ENCODE assay signal across 8 mouse cellular contexts in genomic region chr1:74806360-74807311, GRCm38 (mm10). TPM values are rescaled to one million over a fixed set of nuclear protein-coding genes. Genes with fewer than 3 reads are reported as not detected.
DNase-seq lines count a peak whose midpoint lies in the region; ATAC-seq lines count a peak whose summit lies in the region.

No protein-coding gene starts in this region.

- H3K27ac ChIP-seq in heart, embryonic 12.5 days (ENCODE audit: poor library complexity, severe bottlenecking): no peak overlapping the region
- H3K27ac ChIP-seq in hindbrain, embryonic 11.5 days (ENCODE audit: low read depth, low read length): peak overlapping the region; percentile 51; the same call in 1 of the 2 replicates
- H3K27ac ChIP-seq in limb, embryonic 15.5 days: peak overlapping the region; percentile 38

- peaks cover 96% of the 10 kb centered on the region for H3K27me3 ChIP-seq in heart, embryonic 12.5 days (replicated peaks)
- H3K27me3 ChIP-seq in hindbrain, embryonic 11.5 days (ENCODE audit: control insufficient read depth, insufficient read depth, low read length): peaks cover 72% of the 10 kb centered on the region
- peaks cover 77% of the 10 kb centered on the region for H3K27me3 ChIP-seq in limb, embryonic 15.5 days

- no peaks in the 10 kb centered on the region for H3K9me3 ChIP-seq in heart, embryonic 12.5 days (replicated peaks)
- no peaks in the 10 kb centered on the region for H3K9me3 ChIP-seq in hindbrain, embryonic 11.5 days (ENCODE audit: control insufficient read depth, low read length)
- H3K9me3 ChIP-seq in limb, embryonic 15.5 days: no peaks in the 10 kb centered on the region

- peak overlapping the region; percentile 59 for H3K4me2 ChIP-seq in heart, embryonic 12.5 days
- H3K4me2 ChIP-seq in hindbrain, embryonic 11.5 days (replicated peaks; ENCODE audit: low read depth, low read length): peak overlapping the region; percentile 60
- peak overlapping the region; percentile 46 for H3K4me2 ChIP-seq in limb, embryonic 15.5 days

- H3K4me1 ChIP-seq in heart, embryonic 12.5 days (replicated peaks): peaks cover 32% of the 10 kb centered on the region
- H3K4me1 ChIP-seq in hindbrain, embryonic 11.5 days (replicated peaks; ENCODE audit: control insufficient read depth, insufficient read depth, low read length): peaks cover 33% of the 10 kb centered on the region
- peaks cover 50% of the 10 kb centered on the region for H3K4me1 ChIP-seq in limb, embryonic 15.5 days

- peak; percentile 42 for ATAC-seq in heart, embryonic 12.5 days (ENCODE audit: insufficient number of reproducible peaks, low FRiP score)
- ATAC-seq in CD4-positive, CD25-positive, alpha-beta regulatory T cell, adult 4 months: peak; percentile 53
- ATAC-seq in common myeloid progenitor, adult 5-6 weeks (replicated peaks; ENCODE audit: low read depth, poor library complexity, severe bottlenecking): peak; percentile 50
- peak; percentile 54 for ATAC-seq in hindbrain, embryonic 11.5 days (ENCODE audit: low FRiP score)
- 0 out of 2 replicates have a peak, but pooled peaks have one; percentile 20 for ATAC-seq in limb, embryonic 15.5 days (ENCODE audit: insufficient number of reproducible peaks, low FRiP score, low TSS enrichment, low read depth)

- DNase-seq in heart, postnatal 36 days: no peak
- DNase-seq in hindbrain, embryonic 11.5 days (ENCODE audit: low spot score): peak; percentile 76
- DNase-seq in retina, postnatal 1 day: peak; percentile 75
- DNase-seq in cerebellum, adult 11 months: no peak

- H3K9ac ChIP-seq in heart, embryonic 12.5 days: peak overlapping the region; percentile 41
- peak overlapping the region; percentile 4; the same call in 1 of the 2 replicates for H3K9ac ChIP-seq in hindbrain, embryonic 11.5 days (ENCODE audit: low read depth, low read length)
- no peak overlapping the region for H3K9ac ChIP-seq in limb, embryonic 15.5 days

- WGBS in heart, embryonic 12.5 days: 2% methylated on average over 38 of the region's 38 CpGs
- under 1% methylated on average over 37 of the region's 38 CpGs for WGBS in hindbrain, embryonic 11.5 days
- 2% methylated on average over 37 of the region's 38 CpGs for WGBS in limb, embryonic 15.5 days

- intact Hi-C loops in heart, postnatal 36 days (cut with DNase I): no loop called here

- H3K4me3 ChIP-seq in heart, embryonic 12.5 days: peak overlapping the region; percentile 32
- H3K4me3 ChIP-seq in hindbrain, embryonic 11.5 days (ENCODE audit: low read depth, low read length): peak overlapping the region; percentile 6
- H3K4me3 ChIP-seq in limb, embryonic 15.5 days: peak overlapping the region; percentile 24

- no peaks in the 10 kb centered on the region for H3K36me3 ChIP-seq in heart, embryonic 12.5 days
- no peaks in the 10 kb centered on the region for H3K36me3 ChIP-seq in hindbrain, embryonic 11.5 days (ENCODE audit: control insufficient read depth, insufficient read depth, low read length)
- no peaks in the 10 kb centered on the region for H3K36me3 ChIP-seq in limb, embryonic 15.5 days

RNA-seq across cellular contexts. Expression of gene Wnt10a, which starts 15.3 kb away (rescaled TPM):
- 0.28 TPM in 1 of 2 replicates, not detected in the other for polyA plus RNA-seq in heart, embryonic 12.5 days (2016; fragmentation: Nextera tagmentation; extraction: Ambion mirVana)
- not detected for total RNA-seq in heart, postnatal 36 days (2021)
- polyA plus RNA-seq in CD4-positive, CD25-positive, alpha-beta regulatory T cell, adult 4 months (2017; shearing (Covaris generic)): under 1 TPM; 0.13 to 0.48 TPM
- not detected in 2 replicates for total RNA-seq in common myeloid progenitor, adult 5-6 weeks (2017)
- polyA plus RNA-seq in hindbrain, embryonic 11.5 days (2014; fragmentation: Nextera tagmentation; extraction: Ambion mirVana): 1.6 and 2.0 TPM in 2 replicates
- polyA plus RNA-seq in limb, embryonic 15.5 days (2015; fragmentation: Nextera tagmentation; extraction: Ambion mirVana): 9.0 and 9.1 TPM in 2 replicates

RNA-seq across cellular contexts. Expression of gene Wnt6, which starts 34.9 kb away (rescaled TPM):
- 0.41 and 1.3 TPM in 2 replicates for polyA plus RNA-seq in heart, embryonic 12.5 days (2016; fragmentation: Nextera tagmentation; extraction: Ambion mirVana)
- under 1 TPM; 0.14 to 0.33 TPM for total RNA-seq in heart, postnatal 36 days (2021)
- not detected for polyA plus RNA-seq in CD4-positive, CD25-positive, alpha-beta regulatory T cell, adult 4 months (2017; shearing (Covaris generic))
- not detected in 2 replicates for total RNA-seq in common myeloid progenitor, adult 5-6 weeks (2017)
- 6.7 and 10.0 TPM in 2 replicates for polyA plus RNA-seq in hindbrain, embryonic 11.5 days (2014; fragmentation: Nextera tagmentation; extraction: Ambion mirVana)
- 49.5 and 53.6 TPM in 2 replicates for polyA plus RNA-seq in limb, embryonic 15.5 days (2015; fragmentation: Nextera tagmentation; extraction: Ambion mirVana)

RNA-seq across cellular contexts. Expression of gene Cdk5r2, which starts 48.1 kb away (rescaled TPM):
- not detected in 2 replicates for polyA plus RNA-seq in heart, embryonic 12.5 days (2016; fragmentation: Nextera tagmentation; extraction: Ambion mirVana)
- total RNA-seq in heart, postnatal 36 days (2021): not detected
- polyA plus RNA-seq in CD4-positive, CD25-positive, alpha-beta regulatory T cell, adult 4 months (2017; shearing (Covaris generic)): not detected
- total RNA-seq in common myeloid progenitor, adult 5-6 weeks (2017): not detected in 2 replicates
- 4.6 and 5.3 TPM in 2 replicates for polyA plus RNA-seq in hindbrain, embryonic 11.5 days (2014; fragmentation: Nextera tagmentation; extraction: Ambion mirVana)
- not detected in 2 replicates for polyA plus RNA-seq in limb, embryonic 15.5 days (2015; fragmentation: Nextera tagmentation; extraction: Ambion mirVana)

RNA-seq across cellular contexts. Expression of gene Prkag3, which starts 57.6 kb away (rescaled TPM):
- polyA plus RNA-seq in heart, embryonic 12.5 days (2016; fragmentation: Nextera tagmentation; extraction: Ambion mirVana): 6.0 and 7.2 TPM in 2 replicates
- total RNA-seq in heart, postnatal 36 days (2021): 1 to 10 TPM; 1.1 to 1.4 TPM
- polyA plus RNA-seq in CD4-positive, CD25-positive, alpha-beta regulatory T cell, adult 4 months (2017; shearing (Covaris generic)): not detected
- not detected in 2 replicates for total RNA-seq in common myeloid progenitor, adult 5-6 weeks (2017)
- polyA plus RNA-seq in hindbrain, embryonic 11.5 days (2014; fragmentation: Nextera tagmentation; extraction: Ambion mirVana): 0.22 TPM in 1 of 2 replicates, not detected in the other
- 2.8 and 7.5 TPM in 2 replicates for polyA plus RNA-seq in limb, embryonic 15.5 days (2015; fragmentation: Nextera tagmentation; extraction: Ambion mirVana)

Comparison
In these comparisons a context has a peak if more than half of its experiments do, and no peak if none do; other contexts are left out.
1. DNase-seq: peak in hindbrain, embryonic 11.5 days (single experiment) and retina, postnatal 1 day (single experiment); none in heart, postnatal 36 days (0 of 2) and cerebellum, adult 11 months (single experiment).
2. Peak in every context shown above with its lines, with median percentiles within 50 percentile points of each other: ATAC-seq, H3K4me2 ChIP-seq and H3K4me3 ChIP-seq.